Mouse (Mus musculus) midbrain, embryonic 11.5 days (tissue): ENCODE measurements around the gene Syt1. TPM values are rescaled to one million over a fixed set of nuclear protein-coding genes. Genes with fewer than 3 reads are reported as not detected.
A peak's percentile ranks its signal among the peaks of the same experiment; 100 is the strongest.

Experiments
- ATAC-seq: fragments of 200-750 bp; cut with Nextera tagmentation; 2 replicates; pipeline ENCODE4 v1.8.0; 2017; ENCODE audit warnings: moderate TSS enrichment, moderate library complexity; ENCODE audit not compliant: low FRiP score
- DNase-seq: peaks from one replicate; pipeline ENCODE4 v3.0.0; 2015; ENCODE audit warnings: low spot score; ENCODE audit errors: missing footprints
- H3K27ac ChIP-seq: fragments of 300-500 bp; sonication (generic); 2 replicates; pipeline ENCODE4 v1.5.1; 2014; ENCODE audit warnings: low read depth, low read length
- H3K27me3 ChIP-seq: fragments of 300-500 bp; sonication (generic); 2 replicates; pipeline ENCODE4 v1.6.1; 2014; ENCODE audit warnings: mild to moderate bottlenecking, low read length, moderate library complexity, mixed read lengths; ENCODE audit not compliant: control insufficient read depth, insufficient read depth
- H3K36me3 ChIP-seq: fragments of 300-500 bp; sonication (generic); 2 replicates; pipeline ENCODE4 v1.6.1; 2014; ENCODE audit warnings: mild to moderate bottlenecking, low read length, moderate library complexity, mixed read lengths; ENCODE audit not compliant: control insufficient read depth, insufficient read depth
- H3K4me1 ChIP-seq: fragments of 300-500 bp; sonication (generic); 2 replicates; pipeline ENCODE4 v1.6.1; 2014; ENCODE audit warnings: low read length; ENCODE audit not compliant: control insufficient read depth, insufficient read depth
- H3K4me2 ChIP-seq: fragments of 300-500 bp; sonication (generic); 2 replicates; pipeline ENCODE4 v1.6.1; 2014; ENCODE audit warnings: mild to moderate bottlenecking, moderate library complexity
- H3K4me3 ChIP-seq: fragments of 300-500 bp; sonication (generic); 2 replicates; pipeline ENCODE4 v1.5.1; 2014; ENCODE audit warnings: low read depth, low read length
- H3K9ac ChIP-seq: fragments of 300-500 bp; sonication (generic); 2 replicates; pipeline ENCODE4 v1.6.1; 2014; ENCODE audit warnings: low read length
- H3K9me3 ChIP-seq: fragments of 300-500 bp; sonication (generic); 2 replicates; pipeline ENCODE4 v1.6.1; 2016; ENCODE audit warnings: low read length; ENCODE audit not compliant: control insufficient read depth
- WGBS: fragments of 180-500 bp; shearing (Covaris S2); extraction: QIAGEN DNeasy Blood & Tissue Kit; methylation state at CpG from one replicate; pipeline ENCODE4 v1.1.7; 2014; 5-methylcytosine and 5-hydroxymethylcytosine counted together
- polyA plus RNA-seq: library from polyadenylated mRNA; unstranded; fragments of >200 nt; fragmentation: Nextera tagmentation; extraction: Ambion mirVana; gene quantifications from 2 replicates; pipeline ENCODE4 v1.2.1, GENCODE M21; 2014

Syt1 gene
- polyA plus RNA-seq, 1 experiment from 2014 or later, result 18.8 TPM

DNA sequence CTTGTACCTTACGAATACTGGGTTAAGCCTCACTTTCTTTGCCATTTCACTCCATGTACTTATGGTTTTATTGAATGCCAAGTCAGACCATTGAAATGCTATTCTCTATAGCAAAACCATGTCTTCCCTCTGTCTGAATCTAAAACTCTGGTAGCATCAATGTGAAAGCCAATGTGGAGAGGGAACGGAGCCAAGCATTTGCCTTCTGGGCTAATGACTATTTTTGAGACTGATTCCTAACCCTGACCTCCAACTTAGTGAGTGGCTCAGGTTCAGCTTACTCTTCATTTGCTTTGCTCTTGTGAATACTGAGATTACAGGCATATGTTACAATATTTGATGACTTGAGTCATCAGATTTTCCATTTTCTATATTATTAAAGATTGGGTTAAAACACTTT is 23.5 kb downstream of the Syt1 start:
- Histone ChIP-seq H3K4me1 (no peaks in the 10 kb centered on the region), H3K9ac (no peak overlapping the region), H3K36me3 (no peaks in the 10 kb centered on the region), H3K4me2 (no peak overlapping the region), H3K27ac (no peak overlapping the region), H3K27me3 (no peaks in the 10 kb centered on the region), H3K4me3 (no peak overlapping the region), H3K9me3 (no peaks in the 10 kb centered on the region)
- 96% methylated on average over 2 of the region's 2 CpGs for WGBS
- DNase-seq, result no peak
- no peak for ATAC-seq

DNA sequence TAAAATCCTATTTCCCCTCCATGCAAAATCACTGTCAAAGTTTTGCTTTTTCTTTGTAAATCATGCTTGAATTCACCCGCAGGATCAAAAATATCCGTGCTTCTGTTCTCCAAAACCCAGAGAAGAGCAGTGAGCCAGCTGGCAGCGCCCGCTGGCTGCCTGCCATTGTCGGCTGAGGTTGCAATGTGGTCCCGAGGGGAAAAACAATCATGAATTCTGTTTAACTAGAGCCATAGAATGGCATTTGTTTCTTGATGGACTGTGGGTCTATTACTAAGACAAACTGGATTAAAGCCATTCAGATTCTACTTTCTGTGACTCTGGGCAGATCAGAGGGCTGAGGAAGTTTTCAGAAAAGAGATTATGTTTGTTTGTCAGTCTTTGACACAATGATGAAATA is 31.1 kb downstream of the Syt1 start:
- WGBS, result 63% methylated on average over 6 of the region's 6 CpGs
- no peak for ATAC-seq
- H3K9ac ChIP-seq, result no peak overlapping the region
- no peaks in the 10 kb centered on the region for H3K27me3 ChIP-seq
- H3K36me3 ChIP-seq, result no peaks in the 10 kb centered on the region
- H3K4me2 ChIP-seq, result no peak overlapping the region
- no peak overlapping the region for H3K4me3 ChIP-seq
- H3K27ac ChIP-seq, result no peak overlapping the region
- no peak for DNase-seq
- no peaks in the 10 kb centered on the region for H3K4me1 ChIP-seq
- H3K9me3 ChIP-seq, result no peaks in the 10 kb centered on the region

DNA sequence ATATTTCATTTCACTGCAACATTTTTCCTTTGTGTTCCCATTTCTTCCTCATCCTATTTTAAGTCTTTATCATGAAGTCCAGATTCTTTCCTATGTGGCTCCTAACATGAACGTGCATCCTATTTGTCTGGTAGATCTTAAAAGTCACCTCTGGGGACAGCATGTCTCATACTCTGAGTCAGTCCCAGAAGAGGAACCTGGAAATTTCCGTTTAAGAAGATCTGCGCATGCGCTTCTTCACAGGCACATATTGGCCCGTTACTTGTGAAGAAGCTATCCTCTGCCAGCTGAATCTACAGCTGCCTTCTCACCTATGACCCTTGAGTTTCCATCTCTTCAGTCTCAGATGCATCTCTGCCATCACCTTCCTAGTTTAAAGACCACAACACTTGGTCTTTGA is 55.8 kb downstream of the Syt1 start:
- H3K4me1 ChIP-seq, result no peaks in the 10 kb centered on the region
- H3K4me2 ChIP-seq, result no peak overlapping the region
- no peak overlapping the region for H3K9ac ChIP-seq
- no peaks in the 10 kb centered on the region for H3K27me3 ChIP-seq
- H3K27ac ChIP-seq, result no peak overlapping the region
- whole genome bisulfite sequencing, result 97% methylated on average over 5 of the region's 5 CpGs
- H3K36me3 ChIP-seq, result no peaks in the 10 kb centered on the region
- no peak overlapping the region for H3K4me3 ChIP-seq
- H3K9me3 ChIP-seq, result no peaks in the 10 kb centered on the region
- ATAC-seq, result no peak
- no peak for DNase-seq

- Histone ChIP-seq H3K9me3 (no peaks in the 10 kb centered on the region), H3K4me1 (no peaks in the 10 kb centered on the region), H3K9ac (no peak overlapping the region), H3K27ac (no peak overlapping the region), H3K4me2 (no peak overlapping the region), H3K27me3 (no peaks in the 10 kb centered on the region), H3K36me3 (no peaks in the 10 kb centered on the region), H3K4me3 (no peak overlapping the region)
- no peak for ATAC-seq
- DNase-seq, result no peak
- WGBS, result 91% methylated on average over 8 of the region's 8 CpGs
These were observed 58.6 kb downstream of the Syt1 start for GRCm38 (mm10) chr10:108952182-108952581.

DNA sequence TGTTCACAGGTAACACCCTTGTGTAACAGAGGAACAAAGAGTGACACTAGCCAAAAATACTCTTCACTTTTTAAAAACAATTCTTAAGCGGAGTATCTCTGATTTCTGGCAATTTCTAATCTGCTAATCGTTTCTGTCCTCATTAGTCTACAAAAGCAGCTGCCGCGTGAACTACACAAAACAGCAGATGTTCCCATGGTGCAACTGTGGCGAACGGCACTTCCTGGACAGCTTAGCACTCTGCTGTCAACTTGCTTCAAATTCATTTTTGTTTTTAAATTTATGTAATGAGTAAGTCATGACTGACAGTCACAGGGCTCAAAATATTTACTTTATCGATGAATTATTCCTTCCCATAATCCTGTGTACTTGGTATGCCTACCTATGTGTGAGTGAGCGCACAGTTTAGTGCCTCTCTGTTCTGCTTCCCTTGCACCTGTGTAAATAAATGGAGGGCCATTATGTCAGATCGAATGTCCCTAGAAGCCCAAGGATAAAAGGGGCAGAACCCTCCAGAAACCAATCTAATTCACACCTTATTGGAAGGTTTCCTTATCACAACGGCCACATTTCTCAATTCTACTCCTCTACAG is 73.8 kb downstream of the Syt1 start:
- ATAC-seq (no peak), DNase-seq (no peak)
- Histone ChIP-seq H3K36me3 (no peaks in the 10 kb centered on the region), H3K4me3 (no peak overlapping the region), H3K9ac (no peak overlapping the region), H3K4me2 (no peak overlapping the region), H3K4me1 (no peaks in the 10 kb centered on the region), H3K9me3 (no peaks in the 10 kb centered on the region), H3K27me3 (no peaks in the 10 kb centered on the region), H3K27ac (no peak overlapping the region)
- 82% methylated on average over 10 of the region's 10 CpGs for WGBS

GRCm38 (mm10) chr10:108930299-108930698 is 80.5 kb downstream of the Syt1 start:
- no peak overlapping the region for H3K27ac ChIP-seq
- H3K4me1 ChIP-seq, result no peaks in the 10 kb centered on the region
- H3K4me2 ChIP-seq, result no peak overlapping the region
- WGBS, result 83% methylated on average over 3 of the region's 3 CpGs
- no peaks in the 10 kb centered on the region for H3K36me3 ChIP-seq
- DNase-seq (no peak), ATAC-seq (no peak)
- H3K27me3 ChIP-seq, result no peaks in the 10 kb centered on the region
- no peak overlapping the region for H3K9ac ChIP-seq
- H3K4me3 ChIP-seq, result no peak overlapping the region
- H3K9me3 ChIP-seq, result no peaks in the 10 kb centered on the region

DNA sequence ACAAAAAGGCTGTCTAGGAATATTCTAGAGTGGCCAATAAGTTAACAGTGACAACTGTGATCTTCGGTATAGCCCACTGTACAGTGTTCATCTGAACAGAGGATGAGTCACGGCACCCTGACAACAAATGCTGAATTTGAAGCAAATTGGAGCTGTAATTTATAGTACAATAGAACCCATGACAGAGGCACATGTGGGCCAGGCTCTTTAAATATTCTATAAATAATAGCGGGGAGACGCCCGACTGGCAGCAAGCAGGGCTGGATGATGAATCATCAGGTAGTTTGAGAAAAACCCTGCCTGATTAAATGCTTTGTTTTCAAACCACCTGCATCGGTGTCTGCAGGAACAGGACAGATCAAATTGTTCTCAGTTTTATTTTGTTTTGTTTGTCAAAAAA is 81.1 kb downstream of the Syt1 start:
- 93% methylated on average over 6 of the region's 6 CpGs for WGBS
- no peak overlapping the region for H3K4me2 ChIP-seq
- no peak for ATAC-seq
- DNase-seq, result no peak
- no peaks in the 10 kb centered on the region for H3K27me3 ChIP-seq
- H3K9ac ChIP-seq, result no peak overlapping the region
- no peak overlapping the region for H3K27ac ChIP-seq
- no peaks in the 10 kb centered on the region for H3K9me3 ChIP-seq
- no peak overlapping the region for H3K4me3 ChIP-seq
- no peaks in the 10 kb centered on the region for H3K36me3 ChIP-seq
- H3K4me1 ChIP-seq, result no peaks in the 10 kb centered on the region

DNA sequence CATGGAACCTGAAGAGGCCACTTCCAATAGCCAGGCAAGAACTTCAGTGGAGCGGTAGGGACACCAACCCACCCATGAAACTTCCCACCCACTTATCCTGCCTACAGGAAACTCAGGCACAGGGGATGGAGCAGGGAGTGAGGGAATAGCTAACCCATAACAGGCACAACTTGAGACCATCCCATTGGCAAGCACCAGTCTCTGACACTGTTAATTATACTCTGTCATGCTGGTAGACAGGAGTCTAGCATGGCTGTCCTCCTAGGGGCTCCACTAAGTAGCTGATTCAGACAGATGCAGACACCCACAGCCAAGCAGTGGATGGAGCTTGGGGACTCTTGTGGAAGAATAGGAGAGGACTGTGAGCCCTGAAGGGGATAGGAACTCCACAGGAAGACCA is 105.5 kb downstream of the Syt1 start:
- no peak for ATAC-seq
- Histone ChIP-seq H3K27me3 (no peaks in the 10 kb centered on the region), H3K4me3 (no peak overlapping the region), H3K9ac (no peak overlapping the region), H3K4me2 (no peak overlapping the region), H3K9me3 (no peaks in the 10 kb centered on the region), H3K27ac (no peak overlapping the region), H3K36me3 (no peaks in the 10 kb centered on the region), H3K4me1 (no peaks in the 10 kb centered on the region)
- 100% methylated on average over 1 of the region's 1 CpGs for WGBS
- DNase-seq, result peak; percentile 73

- no peaks in the 10 kb centered on the region for H3K36me3 ChIP-seq
- 80% methylated on average over 4 of the region's 4 CpGs for WGBS
- DNase-seq (peak; percentile 76), ATAC-seq (no peak)
- H3K4me1 ChIP-seq, result no peaks in the 10 kb centered on the region
- no peak overlapping the region for H3K4me3 ChIP-seq
- H3K9me3 ChIP-seq, result no peaks in the 10 kb centered on the region
- H3K9ac ChIP-seq, result no peak overlapping the region
- H3K27ac ChIP-seq, result no peak overlapping the region
- H3K4me2 ChIP-seq, result no peak overlapping the region
- H3K27me3 ChIP-seq, result no peaks in the 10 kb centered on the region
These were observed 106.4 kb downstream of the Syt1 start for GRCm38 (mm10) chr10:108904371-108904770.

GRCm38 (mm10) chr10:108896529-108896928 is 114.3 kb downstream of the Syt1 start:
- no peaks in the 10 kb centered on the region for H3K4me1 ChIP-seq
- H3K9me3 ChIP-seq, result no peaks in the 10 kb centered on the region
- 90% methylated on average over 5 of the region's 5 CpGs for WGBS
- ATAC-seq, result no peak
- no peaks in the 10 kb centered on the region for H3K27me3 ChIP-seq
- no peak overlapping the region for H3K9ac ChIP-seq
- no peak overlapping the region for H3K27ac ChIP-seq
- no peak overlapping the region for H3K4me3 ChIP-seq
- no peak for DNase-seq
- H3K36me3 ChIP-seq, result no peaks in the 10 kb centered on the region
- H3K4me2 ChIP-seq, result no peak overlapping the region
